Mouse (Mus musculus) T-cell, adult 2 months (primary cell): Measurements from ENCODE around the gene Bub3.

Experiments used
- DNase-seq: peaks from one replicate; pipeline ENCODE4 v3.0.0; 2022; ENCODE audit warnings: low spot score

Gene Bub3

DNA sequence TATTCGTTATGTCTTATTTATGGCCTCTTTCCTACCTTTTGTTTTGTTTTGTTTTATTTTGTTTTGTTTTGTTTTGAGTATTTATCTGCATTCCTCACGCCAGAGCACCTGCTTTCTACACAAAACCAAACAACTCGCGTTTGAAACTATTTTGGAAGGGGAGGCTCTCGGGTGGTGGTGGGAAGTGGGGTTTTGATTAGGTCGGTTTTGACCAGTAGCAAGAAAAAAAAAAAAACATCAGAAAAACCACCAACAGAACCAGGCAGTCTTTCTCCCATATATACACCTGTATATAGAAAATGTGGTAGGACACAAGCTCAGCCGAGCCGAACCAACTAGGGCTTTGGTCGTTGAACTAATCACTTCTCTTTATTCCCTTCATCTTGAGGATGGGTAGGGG lies 3.9 kb upstream of the Bub3 start:
- DNase-seq, result no peak

DNA sequence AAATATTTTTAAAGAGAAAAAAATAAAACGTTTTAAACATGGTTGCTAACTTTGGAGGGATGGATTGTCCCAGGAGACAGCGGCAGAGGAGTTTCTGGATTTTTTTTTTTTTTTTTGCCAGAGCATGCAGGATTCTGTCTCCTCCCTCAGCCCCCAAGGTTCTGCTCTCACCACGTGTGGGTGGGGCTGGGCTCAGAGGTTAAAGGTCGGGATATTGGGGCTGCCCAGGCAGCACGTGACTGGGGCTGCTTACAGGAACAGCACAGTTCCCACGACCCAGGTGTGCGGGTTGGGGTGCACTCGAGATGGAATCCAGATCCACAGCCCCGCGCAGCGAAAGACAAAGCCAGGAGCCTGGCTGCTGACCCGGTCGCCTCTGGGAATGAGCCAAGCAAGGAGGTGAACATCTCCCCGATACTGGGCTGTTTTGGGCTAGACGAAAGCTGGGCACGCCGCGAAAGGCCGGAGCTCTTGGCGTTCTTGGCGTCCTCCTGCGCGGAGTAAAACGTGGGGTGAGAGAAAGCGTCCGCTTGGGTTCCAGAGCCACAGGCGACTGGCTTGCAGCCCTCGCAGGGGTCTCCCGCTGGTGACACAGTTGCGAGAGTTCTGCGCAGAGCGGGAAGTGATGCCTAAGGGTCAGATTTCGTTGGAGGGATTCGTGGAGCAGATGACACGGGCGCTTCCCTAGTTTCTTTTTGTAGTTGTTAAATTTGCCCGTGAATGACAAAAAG lies 3.3 kb upstream of the Bub3 start:
- no peak for DNase-seq

DNA sequence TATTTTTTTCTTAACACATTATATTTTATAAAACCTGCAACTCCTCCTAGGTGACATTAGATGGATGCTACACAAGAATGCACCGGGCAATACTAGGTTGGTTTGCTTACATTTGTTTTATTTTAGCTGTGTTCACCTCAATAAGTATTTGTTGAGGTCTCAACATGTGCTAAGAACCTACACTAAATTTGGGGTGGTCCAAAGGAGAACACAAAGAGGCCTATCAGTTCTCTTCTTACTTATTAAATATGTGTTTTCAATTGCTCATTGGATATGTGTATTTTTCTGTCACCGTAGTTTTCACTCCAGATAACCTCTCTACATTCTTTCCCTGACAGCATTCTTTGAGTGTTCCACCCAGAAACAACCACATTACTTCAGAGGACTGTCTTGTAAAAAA lies 2.3 kb upstream of the Bub3 start:
- DNase-seq, result no peak

DNA sequence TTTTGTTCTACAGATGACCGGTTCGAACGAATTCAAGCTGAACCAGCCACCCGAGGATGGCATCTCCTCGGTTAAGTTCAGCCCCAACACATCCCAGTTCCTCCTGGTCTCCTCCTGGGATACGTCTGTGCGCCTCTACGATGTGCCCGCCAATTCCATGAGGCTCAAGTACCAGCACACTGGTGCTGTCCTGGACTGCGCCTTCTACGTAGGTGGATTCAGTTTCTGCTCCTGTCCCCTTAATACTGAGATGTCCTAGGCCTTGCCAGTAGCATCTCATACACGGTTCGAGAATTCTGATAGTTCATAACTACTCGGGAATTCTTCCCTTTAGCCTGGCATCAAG lies 648 bp downstream of the Bub3 start:
- DNase-seq, result no peak

DNA sequence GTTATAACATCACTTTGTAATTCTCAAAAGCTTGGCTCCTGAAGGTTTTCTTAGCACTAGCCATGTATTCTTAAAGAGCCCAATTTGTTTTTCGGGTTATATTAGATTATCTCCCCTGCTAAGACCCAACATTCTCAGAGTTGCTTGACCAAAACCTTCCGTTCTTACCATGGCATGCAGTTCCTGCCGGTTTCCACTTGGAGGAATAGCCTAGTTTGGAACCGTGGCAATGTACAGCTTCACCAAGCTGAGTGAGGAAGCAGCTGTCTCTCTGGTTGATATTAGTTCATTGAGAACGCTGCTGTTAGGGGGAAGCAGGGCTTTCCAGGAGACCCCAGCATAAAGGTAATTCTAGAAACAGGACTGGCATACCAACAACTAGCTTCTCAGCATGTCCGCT lies 15.2 kb downstream of the Bub3 start:
- no peak for DNase-seq

DNA sequence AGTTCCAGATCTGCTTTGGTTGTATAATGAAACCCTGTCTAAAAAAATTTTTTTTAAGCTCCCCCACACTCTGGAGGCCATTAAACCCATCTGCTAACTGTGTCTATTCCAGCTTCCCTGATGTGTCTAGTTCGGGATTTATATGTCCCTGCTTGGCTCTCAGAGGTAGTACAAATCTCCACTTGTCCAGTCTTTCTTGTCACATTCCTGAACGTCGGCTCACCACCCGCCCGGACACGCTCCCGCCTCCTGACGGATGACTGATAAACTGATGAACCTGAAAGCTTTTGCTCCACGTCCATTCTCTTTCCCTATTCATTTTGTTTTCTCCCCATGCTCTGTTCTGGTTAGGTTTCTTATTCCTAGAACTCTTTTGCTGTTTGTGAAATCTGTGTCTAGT lies 22.2 kb downstream of the Bub3 start:
- no peak for DNase-seq

DNA sequence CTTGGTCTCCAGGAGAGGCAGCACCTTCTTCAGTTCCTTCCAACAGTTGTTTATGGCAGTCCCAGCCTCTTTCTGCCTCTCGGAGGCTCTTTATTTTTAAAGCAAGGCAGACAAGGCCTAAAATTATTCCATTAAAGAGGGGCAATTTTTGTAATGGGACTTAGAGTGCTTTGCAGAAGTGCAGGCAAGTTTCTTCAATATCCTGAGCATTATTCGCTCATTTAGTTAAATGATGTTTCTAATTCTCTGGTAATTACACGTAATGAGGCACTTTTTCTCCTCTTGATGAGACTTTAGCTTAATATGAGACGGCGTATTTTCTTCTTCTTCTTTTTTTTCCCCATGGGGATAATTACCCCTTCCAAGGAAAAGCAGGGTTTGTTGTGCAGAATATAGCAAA lies 25.5 kb downstream of the Bub3 start:
- DNase-seq, result no peak

DNA sequence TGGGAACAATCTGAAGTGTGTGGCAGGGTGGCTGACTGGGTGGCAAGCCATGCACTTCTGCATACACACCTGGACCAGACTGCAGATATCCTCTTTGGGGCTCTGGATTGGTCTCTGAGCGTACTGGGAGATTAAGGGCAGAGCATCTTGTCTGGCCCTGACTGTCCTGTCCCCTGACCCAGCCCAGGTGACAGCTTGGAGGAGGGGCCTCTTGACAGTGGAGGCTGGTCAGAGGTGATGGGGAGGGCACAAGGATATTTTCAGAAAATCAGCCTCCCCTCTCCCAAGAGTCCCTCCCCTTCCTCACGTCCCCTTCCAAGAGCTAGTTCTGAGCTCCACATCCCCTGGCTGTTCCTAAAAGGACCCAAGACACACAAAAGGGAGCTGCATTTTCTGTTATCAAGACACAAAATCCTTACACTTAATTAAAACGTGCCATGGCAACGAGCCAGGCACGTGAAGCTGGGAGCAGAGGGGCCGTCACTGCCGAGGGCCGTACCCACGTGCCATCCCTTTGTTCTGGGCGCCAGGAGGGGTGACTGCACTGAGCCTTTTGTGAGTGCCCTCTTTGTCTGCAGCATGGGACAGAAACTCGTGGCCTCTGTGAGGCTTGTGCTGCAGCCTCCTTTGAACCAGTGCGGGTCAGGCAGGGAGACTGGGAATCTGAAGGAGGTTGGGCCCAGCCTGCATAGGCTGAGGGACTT lies 37.9 kb downstream of the Bub3 start:
- DNase-seq, result no peak

DNA sequence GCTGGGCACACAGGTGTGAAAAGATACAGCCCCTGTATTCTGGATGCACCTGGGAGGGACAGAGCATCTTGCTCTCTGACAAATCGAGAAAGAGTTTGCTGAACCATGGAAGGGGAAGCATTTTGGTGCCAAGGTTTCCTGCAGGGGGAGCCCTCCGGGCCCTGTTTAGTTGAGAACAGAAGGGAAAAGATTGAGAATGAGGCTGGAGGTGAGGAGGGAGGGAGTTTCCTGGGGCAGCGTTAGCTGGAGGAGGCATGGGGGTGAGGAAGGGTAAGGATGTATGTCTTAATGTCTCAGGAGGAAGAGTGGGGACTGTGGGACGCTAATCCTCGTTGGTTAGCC lies 38.4 kb downstream of the Bub3 start:
- DNase-seq, result no peak

DNA sequence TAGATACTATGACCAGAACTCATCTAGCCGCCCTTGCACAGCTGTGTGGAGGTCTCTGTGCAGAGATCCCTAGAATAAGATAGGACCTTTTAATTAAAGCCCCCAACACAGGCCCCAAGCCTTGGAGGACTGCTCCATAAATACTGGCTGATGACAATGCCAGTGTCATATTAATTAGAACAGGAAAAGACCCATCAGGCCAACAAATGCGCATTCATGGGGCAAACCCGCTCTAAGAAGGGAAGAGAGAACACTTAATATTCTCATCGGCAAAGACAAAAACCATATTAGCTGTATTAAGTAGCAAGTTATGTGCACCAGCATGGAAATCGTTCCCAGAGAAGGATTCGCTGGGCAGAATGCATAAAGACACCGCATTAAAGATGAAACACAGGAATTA lies 42.1 kb downstream of the Bub3 start:
- DNase-seq, result no peak

DNA sequence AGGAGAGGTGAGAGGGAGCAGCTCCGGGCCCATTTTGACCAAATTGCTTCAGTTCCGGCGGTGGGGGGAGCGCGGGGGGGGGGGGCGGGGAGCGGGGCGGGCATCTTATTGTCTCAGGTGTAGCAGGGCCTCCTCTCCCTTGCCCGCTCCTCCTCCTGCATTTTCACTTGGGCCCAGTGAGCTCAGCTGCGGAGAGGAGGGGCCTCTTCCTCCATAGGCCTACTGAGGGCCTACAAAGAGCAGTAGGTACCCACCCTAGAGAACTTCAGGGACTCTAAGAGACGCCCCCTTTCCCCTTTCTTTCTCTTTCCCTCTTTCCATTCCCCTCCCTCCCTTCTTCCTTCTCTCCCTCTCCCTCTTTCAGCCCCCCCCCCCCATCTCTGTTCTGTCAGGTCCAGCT lies 43.2 kb downstream of the Bub3 start:
- DNase-seq, result no peak

DNA sequence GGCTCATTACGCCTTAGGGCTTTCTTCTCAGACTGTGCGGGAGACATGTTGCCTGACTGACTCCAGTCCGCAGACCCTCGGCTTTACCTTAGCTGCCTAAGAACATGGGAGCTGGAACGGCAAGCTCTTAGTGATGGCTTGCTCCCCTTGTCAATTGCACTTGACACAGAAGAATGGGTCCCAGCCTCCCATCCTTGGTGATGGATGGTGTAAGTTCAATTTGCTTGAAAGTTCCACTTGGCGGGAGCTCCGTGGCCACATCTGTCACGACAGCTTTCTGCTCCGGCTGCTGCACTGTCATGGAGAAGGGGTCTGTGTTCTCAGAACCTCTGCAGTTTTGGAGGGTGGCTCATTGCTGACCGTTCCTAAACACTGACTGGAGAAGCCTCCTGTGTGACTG lies 44.9 kb downstream of the Bub3 start:
- no peak for DNase-seq

DNA sequence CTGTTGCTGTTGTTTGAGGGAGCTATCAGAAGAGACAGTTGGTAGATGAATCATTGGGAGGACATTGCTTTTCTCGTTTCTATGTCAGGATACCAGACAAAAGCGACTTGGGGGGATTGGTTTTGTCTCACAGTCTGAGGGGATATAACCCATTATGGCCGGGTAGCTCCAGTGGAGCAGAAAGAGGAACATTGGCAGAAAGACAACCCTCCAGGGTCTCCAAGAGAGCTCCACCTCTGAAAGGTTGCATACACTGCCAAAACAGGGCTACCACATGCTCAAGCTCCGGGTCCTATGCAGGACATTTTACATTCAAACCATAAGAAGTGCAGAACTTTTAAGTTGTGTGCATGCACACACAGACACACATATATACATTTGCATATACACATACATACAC lies 45.5 kb downstream of the Bub3 start:
- no peak for DNase-seq

DNA sequence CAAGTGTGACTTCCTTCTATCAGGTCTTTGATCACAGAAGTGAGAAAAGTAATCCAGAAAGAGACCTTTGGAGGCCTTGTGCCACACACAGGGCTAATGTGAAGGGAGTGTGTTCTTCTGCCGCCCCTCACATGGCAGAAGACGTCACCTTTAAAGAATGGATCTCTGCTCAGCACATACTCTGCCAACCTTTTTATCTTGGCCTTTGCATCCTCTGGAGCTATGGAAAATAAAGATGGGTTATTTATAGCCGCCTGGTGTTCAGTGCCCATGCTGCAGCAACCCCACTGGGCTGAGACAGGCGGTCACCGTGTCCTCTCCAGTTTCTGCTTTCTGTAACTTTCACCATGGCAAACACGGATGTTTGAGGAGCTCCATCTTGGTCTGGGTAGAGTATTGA lies 48.0 kb downstream of the Bub3 start:
- no peak for DNase-seq

DNA sequence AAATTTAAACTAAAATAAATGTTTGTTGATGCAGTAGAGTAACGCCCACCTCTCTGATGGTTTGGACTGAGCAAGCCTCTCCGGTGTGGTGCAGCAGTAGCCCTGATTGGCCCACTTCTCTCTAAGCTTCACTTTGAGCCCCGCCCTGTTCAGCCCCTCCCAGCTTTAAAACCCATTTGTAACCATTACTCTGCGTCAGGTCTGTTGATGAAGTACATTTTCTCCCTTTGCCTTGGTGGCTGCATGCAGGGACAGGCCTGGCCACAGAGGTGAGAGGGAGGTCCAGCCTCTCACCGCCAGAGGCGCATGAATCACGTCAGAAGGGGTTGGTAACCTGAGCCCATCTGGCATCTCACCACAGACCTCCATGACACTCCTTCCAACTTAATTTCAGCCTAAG lies 49.7 kb downstream of the Bub3 start:
- DNase-seq, result no peak
